ENCODE assay signal across 8 mouse cellular contexts in the genomic region with DNA sequence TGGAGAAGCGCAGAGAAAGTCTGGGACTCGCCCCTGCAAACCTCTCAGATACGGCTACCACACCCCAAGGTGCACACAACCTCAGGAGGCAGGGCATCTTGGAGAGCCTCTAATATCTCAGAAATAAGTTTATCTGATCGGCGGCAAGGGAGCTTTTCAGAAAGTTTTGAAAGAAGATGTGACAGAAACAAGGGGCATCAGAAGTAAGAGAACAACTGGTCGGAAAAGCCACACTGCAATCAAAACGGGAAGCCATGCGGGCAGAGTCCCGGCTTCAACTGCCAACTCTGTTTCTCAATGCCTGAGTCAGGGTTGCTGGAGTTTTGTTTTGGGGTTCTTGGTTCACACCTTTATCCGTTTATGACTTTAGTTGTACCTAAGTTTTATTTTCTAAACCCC. TPM values are rescaled to one million over a fixed set of nuclear protein-coding genes. Genes with fewer than 3 reads are reported as not detected.
DNase-seq lines count a peak whose midpoint lies in the region; ATAC-seq and TF ChIP-seq lines count a peak whose summit lies in the region.

No protein-coding gene starts in this region.

- H3K4me3 ChIP-seq in kidney, embryonic 16.5 days (ENCODE audit: low read length), result peak overlapping the region; percentile 72
- peak overlapping the region; percentile 53 for H3K4me3 ChIP-seq in cortical plate, adult 2 months (ENCODE audit: insufficient read depth, low read length)
- H3K4me3 ChIP-seq in hindbrain, postnatal 0 days (ENCODE audit: low read length), result peak overlapping the region; percentile 67
- peak overlapping the region; percentile 55 for H3K4me3 ChIP-seq in midbrain, embryonic 14.5 days (replicated peaks; ENCODE audit: low read depth, low read length)

- TF ChIP-seq POLR2A in cortical plate, adult 2 months (IDR thresholded peaks at IDR 0.05; ENCODE audit: extremely low read depth, insufficient read depth, low read length), result no peak

- ATAC-seq in kidney, embryonic 16.5 days (ENCODE audit: low FRiP score, low TSS enrichment), result no peak
- ATAC-seq in hindbrain, postnatal 0 days, result no peak
- no peak for ATAC-seq in midbrain, embryonic 14.5 days (ENCODE audit: low FRiP score, low TSS enrichment)

- WGBS in kidney, embryonic 16.5 days, result 14% methylated on average over 10 of the region's 10 CpGs
- 29% methylated on average over 10 of the region's 10 CpGs for WGBS in hindbrain, postnatal 0 days
- WGBS in midbrain, embryonic 14.5 days, result 29% methylated on average over 10 of the region's 10 CpGs

- H3K36me3 ChIP-seq in kidney, embryonic 16.5 days (ENCODE audit: insufficient read depth, low read length), result no peaks in the 10 kb centered on the region
- H3K36me3 ChIP-seq in hindbrain, postnatal 0 days (ENCODE audit: insufficient read depth, low read length), result no peaks in the 10 kb centered on the region
- H3K36me3 ChIP-seq in midbrain, embryonic 14.5 days (ENCODE audit: control insufficient read depth, insufficient read depth, low read length), result no peaks in the 10 kb centered on the region

- H3K27me3 ChIP-seq in kidney, embryonic 16.5 days (ENCODE audit: insufficient read depth, low read length), result no peaks in the 10 kb centered on the region
- peaks cover 14% of the 10 kb centered on the region for H3K27me3 ChIP-seq in hindbrain, postnatal 0 days (ENCODE audit: insufficient read depth, low read length)
- peaks cover 21% of the 10 kb centered on the region for H3K27me3 ChIP-seq in midbrain, embryonic 14.5 days (ENCODE audit: control insufficient read depth, insufficient read depth, low read length)

- TF ChIP-seq CTCF in cortical plate, adult 2 months (IDR thresholded peaks at IDR 0.05; ENCODE audit: extremely low read depth, insufficient read depth, low read length), result no peak
- no peak for TF ChIP-seq CTCF in hindbrain, postnatal 0 days (IDR thresholded peaks at IDR 0.05; ENCODE audit: low read depth)

- H3K4me2 ChIP-seq in kidney, embryonic 16.5 days (replicated peaks; ENCODE audit: low read depth, low read length), result peak overlapping the region; percentile 79
- peak overlapping the region; percentile 99 for H3K4me2 ChIP-seq in hindbrain, postnatal 0 days (ENCODE audit: low read depth, low read length)
- peak overlapping the region; percentile 99 for H3K4me2 ChIP-seq in midbrain, embryonic 14.5 days (ENCODE audit: low read length)

- H3K9me3 ChIP-seq in kidney, embryonic 16.5 days (ENCODE audit: low read length), result no peaks in the 10 kb centered on the region
- no peaks in the 10 kb centered on the region for H3K9me3 ChIP-seq in hindbrain, postnatal 0 days (ENCODE audit: low read length)
- no peaks in the 10 kb centered on the region for H3K9me3 ChIP-seq in midbrain, embryonic 14.5 days (ENCODE audit: control insufficient read depth, low read length)

- peaks cover 59% of the 10 kb centered on the region for H3K4me1 ChIP-seq in kidney, embryonic 16.5 days (ENCODE audit: insufficient read depth, low read length)
- peaks cover 2% of the 10 kb centered on the region; the same call in 1 of the 2 replicates for H3K4me1 ChIP-seq in cortical plate, adult 2 months (ENCODE audit: control insufficient read depth, insufficient read depth, low read length)
- no peaks in the 10 kb centered on the region for H3K4me1 ChIP-seq in hindbrain, postnatal 0 days (ENCODE audit: insufficient read depth, low read length)
- 0 out of 2 replicates have a peak, but pooled peaks cover 10% of the 10 kb centered on the region for H3K4me1 ChIP-seq in midbrain, embryonic 14.5 days (ENCODE audit: control insufficient read depth, insufficient read depth, low read length)

- H3K9ac ChIP-seq in kidney, embryonic 16.5 days (replicated peaks; ENCODE audit: low read length), result peak overlapping the region; percentile 83
- H3K9ac ChIP-seq in hindbrain, postnatal 0 days (replicated peaks; ENCODE audit: low read length), result peak overlapping the region; percentile 59
- H3K9ac ChIP-seq in midbrain, embryonic 14.5 days (replicated peaks; ENCODE audit: low read length), result peak overlapping the region; percentile 63

- H3K27ac ChIP-seq in kidney, embryonic 16.5 days (ENCODE audit: low read length), result peak overlapping the region; percentile 92; the same call in 1 of the 2 replicates
- H3K27ac ChIP-seq in cortical plate, adult 2 months (ENCODE audit: insufficient read depth, low read length), result peak overlapping the region; percentile 75; the same call in 1 of the 2 replicates
- H3K27ac ChIP-seq in hindbrain, postnatal 0 days, result peak overlapping the region; percentile 56; the same call in 1 of the 2 replicates
- no peak overlapping the region for H3K27ac ChIP-seq in midbrain, embryonic 14.5 days (replicated peaks; ENCODE audit: low read depth, low read length)

- no peak for DNase-seq in kidney, adult 11 months
- no peak for DNase-seq in hindbrain, postnatal 0 days (ENCODE audit: low spot score)
- DNase-seq in midbrain, embryonic 14.5 days, result peak; percentile 37
- no peak for DNase-seq in Muller cell, postnatal 12 days (ENCODE audit: inconsistent ontology term)
- no peak for DNase-seq in layer of hippocampus, adult 9-11 months
- no peak for DNase-seq in layer of hippocampus, postnatal 14 days (ENCODE audit: low spot score in 2 of 2)

RNA-seq across cellular contexts. Expression of a gene that starts 2.3 kb away (rescaled TPM):
- 54.9 and 61.4 TPM in 2 replicates for polyA plus RNA-seq in kidney, embryonic 16.5 days (2015; fragmentation: Nextera tagmentation; extraction: Ambion mirVana)
- polyA plus RNA-seq in cortical plate, adult 2 months (2012; rRNA removed), result 6.0 TPM in 2 replicates
- total RNA-seq in hindbrain, postnatal 0 days (2014; rRNA removed), result 6.0 and 9.0 TPM in 2 replicates
- 8.5 and 9.2 TPM in 2 replicates for polyA plus RNA-seq in hindbrain, postnatal 0 days (2015; fragmentation: Nextera tagmentation; extraction: Ambion mirVana)
- polyA plus RNA-seq in midbrain, embryonic 14.5 days (2014; fragmentation: Nextera tagmentation; extraction: Ambion mirVana), result 2.5 and 4.7 TPM in 2 replicates
- 1 to 10 TPM; 6.3 to 8.7 TPM for total RNA-seq in layer of hippocampus, postnatal 14 days (2021)

RNA-seq across cellular contexts. Expression of a gene that starts 56.3 kb away (rescaled TPM):
- polyA plus RNA-seq in kidney, embryonic 16.5 days (2015; fragmentation: Nextera tagmentation; extraction: Ambion mirVana), result 62.2 and 63.5 TPM in 2 replicates
- polyA plus RNA-seq in cortical plate, adult 2 months (2012; rRNA removed), result 31.8 and 35.0 TPM in 2 replicates
- 25.3 and 27.5 TPM in 2 replicates for total RNA-seq in hindbrain, postnatal 0 days (2014; rRNA removed)
- 48.0 and 48.8 TPM in 2 replicates for polyA plus RNA-seq in hindbrain, postnatal 0 days (2015; fragmentation: Nextera tagmentation; extraction: Ambion mirVana)
- 24.7 and 31.8 TPM in 2 replicates for polyA plus RNA-seq in midbrain, embryonic 14.5 days (2014; fragmentation: Nextera tagmentation; extraction: Ambion mirVana)
- 10 to 100 TPM; 26.1 to 30.8 TPM for total RNA-seq in layer of hippocampus, postnatal 14 days (2021)
